Mouse (Mus musculus) olfactory bulb, adult 2 months (tissue): Measurements from ENCODE around the gene Pptc7.

Source experiments
- CTCF ChIP-seq: fragments of 200-500 bp; IDR thresholded peaks from 2 replicates; pipeline ENCODE4 v1.5.1; 2012; ENCODE audit warnings: low read depth, mild to moderate bottlenecking, low read length, moderate library complexity; ENCODE audit not compliant: insufficient read depth
- POLR2A ChIP-seq: fragments of 200-500 bp; IDR thresholded peaks from 2 replicates; pipeline ENCODE4 v1.6.1; 2012; ENCODE audit warnings: mild to moderate bottlenecking, low read depth, low read length, moderate library complexity; ENCODE audit not compliant: insufficient read depth

GRCm38 (mm10) chr5:122310699-122311098 lies 26.5 kb downstream of the Pptc7 start:
- TF ChIP-seq CTCF (no peak), POLR2A (no peak)
